Mouse (Mus musculus) spleen, postnatal 10 days (tissue): ENCODE measurements at regions not wholly inside any gene's neighbourhood (a gene's known extent, or its start where the extent isn't known, plus 50 kb on each side); places are given as distances from the start of the nearest gene placed in this dataset.

Experiments
- DNase-seq, 2 experiments: peaks; one replicate each; pipeline ENCODE4 v3.0.0; 2021 to 2022; ENCODE audit warnings: low spot score in 2 of 2

DNA sequence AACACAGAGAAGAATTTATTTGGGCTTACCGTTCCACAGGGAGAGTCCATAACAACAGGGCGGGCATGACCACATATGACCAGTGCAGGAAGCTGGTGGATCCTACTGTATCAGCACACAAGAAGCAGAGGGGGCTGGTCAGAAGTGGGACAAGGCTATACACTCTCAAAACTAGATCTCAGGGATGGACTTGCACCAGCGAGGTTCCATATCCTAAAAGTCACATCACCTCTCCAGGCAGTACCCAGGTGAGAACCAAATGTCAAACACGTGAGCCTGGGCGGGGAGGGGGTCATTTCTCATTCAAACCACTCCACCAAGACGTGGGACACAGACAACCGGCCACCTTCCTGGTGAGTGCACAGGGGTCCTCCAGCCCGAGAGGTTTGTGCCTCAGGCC is 167.9 kb downstream of the Basp1 start:
- no peak for DNase-seq

DNA sequence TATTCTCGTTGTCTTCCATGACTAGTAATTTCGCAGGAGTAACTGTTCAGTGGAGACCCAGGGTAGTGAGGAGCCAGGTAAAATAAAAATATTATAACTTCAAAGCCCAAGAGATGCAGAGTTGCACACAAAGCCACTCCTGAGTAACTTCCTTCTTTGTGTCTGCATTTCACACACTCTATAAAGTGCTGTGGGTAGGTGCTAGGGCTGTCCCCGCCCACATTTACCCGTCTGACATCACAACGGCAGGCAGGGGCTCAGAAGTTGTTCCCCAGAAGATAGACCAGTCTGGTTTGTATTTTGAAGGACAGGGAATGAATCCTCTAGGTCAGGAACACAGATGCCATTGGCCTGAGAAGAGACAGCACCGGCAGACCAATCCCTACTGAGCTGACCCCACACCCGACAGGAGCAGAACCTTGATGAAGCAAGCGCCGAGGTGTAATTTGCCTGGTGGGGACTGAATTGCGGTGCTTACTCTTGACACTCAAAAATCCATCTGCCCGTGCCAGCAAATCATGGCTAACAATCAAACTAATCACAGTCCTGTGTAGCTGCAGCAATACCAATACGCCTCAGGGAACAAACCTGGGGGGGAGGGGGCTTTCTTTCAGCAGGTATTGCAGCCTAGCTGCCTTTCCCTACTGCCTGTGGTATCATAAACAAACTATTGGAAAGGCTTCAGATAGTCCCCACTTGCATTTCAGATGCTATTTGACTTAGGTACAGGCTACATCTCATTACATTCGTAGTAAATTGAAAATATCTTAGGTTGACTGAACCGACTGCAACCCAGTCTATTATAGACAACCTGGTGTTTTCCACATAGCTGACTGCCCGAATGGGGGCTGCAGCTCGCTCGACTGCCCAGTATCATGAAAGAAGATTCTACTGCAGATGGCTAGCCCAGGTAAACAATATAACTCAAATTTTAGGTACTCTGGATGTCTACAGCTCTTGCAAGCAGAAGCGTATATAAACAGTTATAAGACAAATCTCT is 175.6 kb downstream of the Basp1 start:
- DNase-seq, result no peak

DNA sequence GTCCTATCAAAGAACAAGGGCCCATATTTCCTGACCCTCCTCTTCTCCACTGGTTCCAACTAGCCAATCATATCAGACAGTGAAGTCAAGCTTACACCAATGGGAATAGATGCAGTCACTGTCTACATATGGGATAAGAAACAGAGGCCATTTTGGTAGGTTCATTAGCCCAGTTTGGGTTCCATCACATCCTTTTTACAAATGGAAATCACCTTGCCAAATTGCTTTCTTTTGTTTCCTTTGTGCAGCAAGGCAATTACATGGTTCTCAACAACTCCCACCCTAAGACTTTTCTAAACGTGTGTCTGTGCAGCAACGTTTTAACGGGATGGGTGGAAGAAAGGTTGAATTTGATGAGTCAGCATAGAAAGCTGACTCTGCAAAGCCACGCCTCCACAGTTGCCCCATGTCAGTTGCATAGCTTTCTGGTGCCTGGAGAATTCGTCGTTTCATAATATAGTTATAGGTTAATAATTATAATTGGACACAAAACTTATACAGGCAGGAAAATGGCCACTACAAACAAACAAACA is 177.3 kb downstream of the Basp1 start:
- DNase-seq, result no peak

DNA sequence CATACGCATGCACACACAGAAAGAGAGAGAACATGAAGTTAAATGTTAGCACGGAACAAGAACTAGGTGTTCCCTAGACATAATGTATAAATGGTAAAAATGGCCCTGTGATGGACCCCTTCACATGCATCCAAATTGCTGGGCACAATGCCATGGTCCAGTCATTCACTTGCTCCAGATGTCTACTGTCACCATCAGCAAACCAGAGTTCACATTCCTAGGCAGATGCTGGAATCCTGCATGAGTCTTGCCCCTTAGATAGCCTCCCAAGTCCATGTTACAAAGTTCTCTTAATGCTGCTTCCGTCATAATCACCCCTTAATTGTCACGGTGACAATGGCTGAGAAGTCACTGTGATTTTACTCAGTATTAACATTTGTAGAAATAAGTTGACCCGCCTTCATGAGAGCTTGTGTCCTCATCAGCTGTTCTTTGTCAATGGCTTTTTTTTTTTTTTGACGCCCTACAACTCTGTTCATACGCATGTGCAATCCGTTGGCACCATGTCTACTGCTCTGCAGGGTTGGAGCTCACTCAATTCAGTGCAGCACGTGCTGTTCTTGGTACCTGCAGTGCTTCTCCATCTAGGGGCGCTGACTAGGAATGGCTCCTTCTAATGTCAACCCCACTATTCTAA is 179.4 kb downstream of the Basp1 start:
- no peak for DNase-seq

DNA sequence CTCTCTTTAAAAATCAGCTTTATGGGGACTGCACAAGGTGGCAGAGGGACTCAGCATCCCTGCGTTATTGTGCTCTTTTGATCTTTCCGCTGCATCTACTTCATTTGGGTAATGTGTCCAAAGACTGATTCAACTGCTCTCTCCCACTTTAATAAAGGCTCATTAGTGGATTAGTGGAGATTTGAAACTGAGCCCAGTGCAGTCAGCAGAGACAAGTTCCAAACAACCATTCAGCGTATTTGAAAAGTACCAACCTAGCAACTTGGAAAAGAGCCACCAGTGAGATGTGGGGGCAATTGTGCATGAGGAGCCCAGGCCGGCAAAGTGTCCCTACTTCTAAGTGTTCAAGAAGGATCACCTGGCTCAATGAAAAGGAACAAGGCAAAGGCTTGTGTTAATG is 183.4 kb downstream of the Basp1 start:
- DNase-seq, result no peak

DNA sequence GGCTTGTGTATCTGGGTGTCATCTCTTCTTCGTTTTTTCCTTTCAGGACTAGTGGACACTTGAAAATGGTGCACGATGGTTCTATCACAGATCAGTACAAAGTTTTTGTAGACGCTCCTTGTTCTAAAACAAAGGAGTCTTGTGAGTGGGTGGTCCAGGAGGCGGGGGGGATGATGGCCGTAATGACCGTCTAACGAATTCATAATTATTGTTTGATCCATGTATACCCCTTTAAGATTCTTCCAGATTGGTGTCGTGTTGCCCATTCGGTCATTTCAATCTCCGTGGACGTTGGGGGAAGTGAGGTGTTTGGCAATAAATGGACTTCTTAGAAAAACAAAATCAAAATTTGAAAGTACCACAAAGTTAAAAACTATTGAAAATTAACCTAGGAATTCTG is 183.8 kb downstream of the Basp1 start:
- DNase-seq, result no peak

DNA sequence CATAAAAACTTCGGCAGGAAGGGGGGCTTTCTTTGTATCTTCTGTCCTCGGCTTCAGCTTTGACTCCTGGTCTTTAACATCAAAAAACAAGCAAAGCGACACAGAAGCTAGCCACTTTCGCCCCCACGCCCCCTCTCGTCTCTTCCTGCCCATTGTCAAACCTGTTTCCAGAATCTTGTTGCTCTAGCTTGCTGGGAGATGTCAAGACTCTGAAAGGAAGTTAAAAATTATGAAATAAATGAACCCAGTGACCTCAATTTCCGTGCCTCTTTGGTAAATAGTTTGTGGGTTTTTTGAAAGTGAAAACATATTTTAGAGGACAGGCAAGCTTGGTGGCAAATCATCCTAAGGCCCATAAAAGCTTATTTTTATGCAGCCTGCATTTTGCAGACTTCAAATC is 186.1 kb downstream of the Basp1 start:
- DNase-seq, result no peak

DNA sequence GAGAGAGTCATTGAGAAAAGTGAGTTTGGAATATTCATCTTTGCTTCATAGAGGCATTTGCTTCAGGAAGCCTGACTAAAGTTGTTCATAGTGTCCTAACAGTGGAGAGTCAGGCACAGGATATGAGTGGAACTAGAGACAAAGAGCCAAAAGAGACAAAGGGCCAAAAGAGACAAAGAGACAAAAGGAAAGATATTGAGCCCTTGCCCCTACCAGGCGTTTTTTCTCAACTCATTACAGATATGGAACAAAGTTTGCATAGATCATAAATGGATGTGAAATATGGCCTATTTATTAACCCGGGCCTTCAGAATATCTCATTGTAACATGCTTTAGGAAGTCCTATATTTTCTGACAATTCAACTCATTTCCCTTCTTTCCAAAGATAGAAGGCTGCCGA is 187.6 kb downstream of the Basp1 start:
- DNase-seq, result no peak

DNA sequence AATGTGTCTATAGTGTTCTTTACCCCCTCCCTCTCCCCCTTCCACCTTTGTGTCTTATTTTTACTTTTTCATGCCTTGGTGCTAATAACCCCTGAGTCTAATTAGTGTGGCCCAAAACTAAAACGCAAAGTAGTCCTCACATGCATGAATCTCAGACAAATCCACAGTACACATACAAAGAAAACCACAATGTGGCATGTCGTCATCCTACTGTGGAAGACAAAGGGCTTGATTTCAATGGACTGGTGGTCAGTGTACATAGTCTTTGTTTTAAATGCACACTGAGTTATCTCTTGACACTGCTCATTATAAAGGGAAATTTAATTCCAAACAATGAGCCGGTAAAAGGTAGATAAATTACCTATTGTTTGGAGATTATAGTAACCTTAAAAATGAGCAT is 188.1 kb downstream of the Basp1 start:
- DNase-seq, result no peak

DNA sequence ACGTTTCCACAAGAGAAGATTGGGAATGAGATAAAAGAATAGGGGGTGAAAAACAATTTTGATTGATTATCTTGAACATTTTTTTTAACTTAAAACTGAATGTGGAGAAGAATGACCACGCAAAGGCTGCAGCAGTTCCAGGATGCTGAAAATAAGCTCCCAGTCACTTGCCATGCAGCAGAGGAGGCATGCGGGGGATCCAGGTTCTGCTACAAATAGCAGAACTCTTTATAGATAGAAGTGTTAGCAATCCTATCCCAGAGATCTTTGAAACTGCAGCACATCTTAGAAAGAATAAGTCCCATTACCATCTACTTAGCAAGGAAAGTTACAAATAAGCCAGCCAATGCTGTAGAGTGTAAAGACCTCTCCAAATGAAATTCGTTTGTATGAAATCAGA is 191.8 kb downstream of the Basp1 start:
- no peak for DNase-seq

DNA sequence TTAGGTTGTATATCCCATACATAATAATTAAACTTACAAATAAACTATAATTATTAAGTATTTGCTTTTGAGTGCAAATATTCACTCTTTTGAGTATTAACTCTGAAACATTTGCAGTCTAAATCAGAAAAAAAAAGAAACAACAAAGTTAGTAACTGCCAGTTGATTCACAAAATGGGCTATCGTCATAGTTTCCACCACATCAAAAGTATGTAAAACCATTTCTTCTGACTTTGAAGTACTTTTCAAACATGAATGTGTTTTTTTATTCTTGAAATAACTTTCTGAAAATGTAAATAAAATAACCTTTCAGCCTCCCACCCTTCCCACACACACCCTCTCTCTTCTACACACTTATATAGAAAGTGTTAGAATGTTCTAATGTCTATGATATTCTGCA is 197.2 kb downstream of the Basp1 start:
- no peak for DNase-seq

DNA sequence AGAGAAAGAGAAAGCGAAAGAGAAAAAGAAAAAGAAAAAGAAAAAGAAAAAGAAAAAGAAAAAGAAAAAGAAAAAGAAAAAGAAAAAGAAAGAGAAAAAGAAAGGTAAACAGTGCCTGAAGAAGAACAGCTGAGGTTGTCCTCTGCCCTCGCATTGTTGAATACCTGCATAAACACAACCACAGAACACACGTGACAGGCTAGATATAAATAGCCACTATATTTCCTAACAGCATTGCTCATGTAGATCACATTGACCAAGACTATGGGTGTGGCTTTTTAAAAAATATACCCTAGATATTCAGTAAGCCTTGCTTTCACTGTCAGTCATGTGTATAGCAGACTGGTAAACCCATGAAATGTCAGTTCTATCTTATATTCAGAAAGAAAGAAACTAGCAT is 211.5 kb downstream of the Basp1 start:
- no peak for DNase-seq

DNA sequence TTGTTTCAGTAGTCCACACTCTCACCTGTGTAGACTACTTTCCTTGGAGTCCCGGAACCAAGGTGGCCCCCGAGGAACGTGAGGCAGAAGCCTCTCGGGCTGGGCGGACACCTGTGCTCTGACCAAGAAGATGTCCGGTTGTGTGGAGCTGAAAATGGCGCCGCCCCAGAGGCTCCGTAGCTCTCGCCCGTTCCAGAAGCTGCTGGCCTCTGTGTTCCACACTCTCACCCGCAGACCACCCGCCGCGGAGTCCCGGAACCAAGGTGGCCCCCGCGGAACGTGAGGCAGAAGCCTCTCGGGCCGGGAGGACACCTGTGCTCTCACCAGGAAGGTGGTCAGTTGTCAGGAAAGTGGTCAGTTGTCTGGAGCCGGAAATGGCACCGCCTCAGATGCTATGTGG is 213.3 kb downstream of the Basp1 start:
- DNase-seq, result peak in 1 of 2 experiments; percentile 9

DNA sequence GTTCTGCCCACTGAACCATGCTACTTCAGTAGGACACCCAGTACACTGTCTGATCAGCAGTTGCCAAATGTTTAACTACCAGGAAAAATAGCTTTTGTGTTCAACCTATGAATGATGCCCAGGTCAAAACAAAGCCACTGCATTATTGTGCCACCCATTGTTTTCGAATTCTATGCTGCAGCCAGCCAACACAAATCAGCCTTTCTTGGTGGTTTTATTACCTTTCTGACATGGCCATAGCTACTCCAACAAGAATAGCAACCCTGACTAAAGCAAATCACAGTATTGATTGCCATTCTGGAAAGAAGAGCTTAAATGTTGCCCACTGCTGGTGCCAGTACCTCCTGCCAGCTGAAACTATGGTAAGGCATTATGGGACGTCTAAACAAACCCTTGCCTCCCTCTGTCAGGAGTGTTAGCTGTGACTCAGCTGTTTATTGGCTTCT is 225.7 kb downstream of the Basp1 start:
- no peak for DNase-seq

DNA sequence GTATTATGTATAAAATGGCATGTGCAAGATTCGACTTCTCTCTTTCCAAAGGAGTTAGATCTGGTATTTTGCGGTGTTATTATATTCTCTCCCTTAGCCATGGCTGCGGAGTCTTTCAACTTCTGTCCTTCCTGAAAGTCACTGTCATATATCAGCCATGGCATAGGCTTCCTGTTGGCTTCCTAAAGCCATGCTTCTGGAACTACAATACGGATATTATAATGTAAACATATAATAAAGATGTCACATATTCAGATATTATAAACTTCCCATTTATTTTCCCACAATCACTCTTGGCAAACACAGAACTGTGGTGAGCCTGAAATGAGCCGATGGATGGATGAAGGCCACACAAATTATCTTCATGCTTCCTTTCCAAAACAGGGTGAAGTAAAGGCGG is 240.8 kb downstream of the Basp1 start:
- no peak for DNase-seq

DNA sequence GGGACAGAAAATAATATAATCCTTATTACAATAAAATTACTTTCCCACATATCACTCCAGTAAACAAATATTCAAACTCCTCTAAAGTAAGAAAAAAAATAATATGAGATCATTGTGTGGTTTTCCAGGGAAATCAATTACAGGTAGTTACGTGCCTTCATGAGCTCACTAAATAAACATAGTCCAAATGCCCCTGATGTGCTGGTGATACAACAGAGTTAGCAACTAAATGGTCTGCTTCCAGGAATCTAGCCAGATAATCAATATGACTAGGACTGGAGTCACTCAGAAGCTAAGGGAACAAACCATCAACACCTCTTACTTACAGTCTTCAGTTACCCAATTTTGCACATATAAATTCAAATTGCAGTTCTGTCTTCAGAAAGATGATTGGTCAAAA is 267.2 kb downstream of the Basp1 start:
- DNase-seq, result no peak

DNA sequence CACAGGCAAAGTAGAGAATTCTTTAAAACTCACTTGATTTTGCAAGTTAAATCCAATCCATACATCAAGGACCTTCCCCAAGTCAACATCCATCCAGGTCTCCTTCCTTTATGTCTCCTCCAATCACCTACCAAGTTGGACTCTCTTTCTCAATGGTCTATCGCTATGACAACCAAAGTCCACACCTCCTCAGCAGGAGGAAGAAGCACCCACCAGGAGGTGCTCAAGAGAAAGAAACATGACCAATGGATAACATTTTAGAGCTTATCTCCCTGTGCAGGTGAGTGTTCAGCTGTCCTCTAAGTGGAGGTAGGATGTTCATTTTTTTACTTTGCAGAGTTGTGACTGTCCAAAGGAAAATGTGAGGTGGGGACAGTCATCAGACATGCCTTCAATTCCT is 269.3 kb downstream of the Basp1 start:
- no peak for DNase-seq

DNA sequence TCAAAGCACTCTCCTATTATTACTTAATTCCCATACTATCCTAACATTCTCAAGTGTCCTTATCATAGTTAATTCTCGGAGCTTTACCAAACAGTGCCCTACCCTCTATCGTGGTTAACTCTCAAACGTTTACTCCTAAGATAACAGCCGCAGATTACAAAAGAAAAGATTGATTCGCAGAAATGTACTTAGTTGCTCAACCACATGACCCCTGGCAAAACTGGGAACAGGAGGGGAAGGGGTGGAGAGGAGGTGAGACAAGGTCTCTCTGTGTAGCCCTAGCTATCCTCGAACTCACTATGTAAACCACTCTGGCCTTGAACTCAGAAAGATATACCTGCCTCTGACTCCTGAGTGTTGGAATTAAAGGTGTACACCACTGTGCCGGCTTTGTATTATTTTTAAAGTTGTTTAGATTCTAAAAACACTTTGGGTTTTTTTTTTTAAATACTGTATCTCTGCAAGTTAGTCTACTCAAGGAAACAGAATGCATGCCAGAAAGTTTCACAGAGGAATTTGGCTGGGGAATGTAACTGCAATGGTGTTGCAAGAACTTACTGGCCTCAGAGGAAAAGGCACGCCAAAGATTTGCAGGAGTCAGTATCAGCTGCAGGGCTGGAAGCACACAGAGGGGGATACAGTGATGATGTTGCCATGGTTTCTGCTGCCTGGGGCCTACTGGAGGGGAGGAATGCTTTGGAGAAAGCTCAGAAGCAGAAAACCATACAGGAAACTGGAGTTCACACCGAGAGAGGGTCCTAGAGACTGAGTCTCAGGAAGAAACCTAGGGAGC is 273.0 kb downstream of the Basp1 start:
- DNase-seq, result no peak

DNA sequence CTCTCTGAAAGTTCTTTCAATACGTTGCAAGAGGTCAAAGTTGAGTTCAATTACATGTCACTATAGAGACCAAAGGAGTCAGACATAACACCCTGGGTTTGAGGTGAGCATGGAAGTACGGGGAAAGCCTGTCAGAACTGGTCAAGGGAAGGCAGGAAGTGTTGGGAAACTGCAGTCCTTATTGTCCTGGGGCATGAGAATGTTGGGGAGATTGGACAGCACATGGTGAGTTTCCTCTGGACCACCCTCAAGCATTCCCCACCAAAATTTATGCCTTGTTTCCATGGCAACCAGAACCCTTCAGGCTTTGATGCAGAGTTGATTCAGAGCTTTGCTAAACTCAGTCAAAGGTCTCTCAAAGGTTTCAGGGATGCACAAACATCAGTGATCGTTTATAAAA is 276.5 kb downstream of the Basp1 start:
- no peak for DNase-seq

DNA sequence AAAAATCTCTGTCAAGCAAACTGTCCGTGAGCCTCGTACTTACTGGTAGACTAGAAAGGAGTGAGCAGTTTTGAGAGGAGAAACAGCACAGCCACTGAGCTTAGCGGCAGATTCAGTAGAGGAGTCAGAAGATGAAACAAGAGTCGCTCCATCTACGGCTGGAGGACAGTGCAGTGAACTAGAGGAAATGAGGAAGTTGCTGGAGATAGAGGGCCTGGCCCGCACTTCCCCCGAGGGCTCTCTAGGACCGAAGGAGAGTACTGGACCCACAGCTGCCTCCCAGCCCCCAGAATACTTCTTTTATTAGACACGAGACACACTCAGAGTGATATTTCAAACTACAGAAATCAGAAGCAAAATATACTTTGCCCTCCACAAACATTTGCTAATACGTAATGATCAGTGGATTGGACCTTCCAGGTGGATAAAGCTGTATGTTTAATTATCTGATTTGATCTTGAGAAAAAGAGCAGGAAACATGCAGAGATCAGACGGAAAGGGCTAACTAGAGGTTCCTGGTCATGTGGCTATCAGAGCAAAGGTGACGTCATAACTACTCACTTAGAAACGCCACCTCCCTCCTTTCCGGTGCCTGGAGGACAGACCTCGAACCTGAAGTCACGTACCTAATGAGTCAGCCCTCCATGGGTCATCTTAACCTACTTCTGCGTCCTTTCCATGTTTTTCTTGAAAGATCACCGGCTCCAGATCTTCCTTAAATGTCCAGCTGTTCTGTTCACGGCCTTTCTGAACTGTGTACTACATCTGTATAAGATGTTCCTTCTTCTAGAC is 277.9 kb downstream of the Basp1 start:
- no peak for DNase-seq

DNA sequence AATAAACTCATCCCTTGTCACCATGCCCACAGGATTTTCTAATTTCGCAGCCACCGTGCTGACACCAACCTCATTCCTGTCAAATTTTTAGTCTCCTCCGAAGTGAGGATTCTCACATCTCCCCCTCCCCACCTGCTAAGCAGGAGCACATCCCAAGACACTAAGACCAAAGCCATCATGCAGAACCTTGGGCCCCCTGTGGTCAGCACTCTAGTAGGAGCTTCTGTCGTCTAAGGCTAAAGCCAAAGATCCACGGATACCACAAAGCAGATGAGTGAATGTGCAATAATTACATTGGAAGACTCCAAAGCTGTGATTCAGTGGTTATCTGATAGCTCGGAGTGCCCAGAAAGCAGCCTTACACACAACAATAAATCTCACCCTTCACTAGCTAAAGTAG is 283.5 kb downstream of the Basp1 start:
- DNase-seq, result no peak
